Mouse (Mus musculus) neutrophil, adult 5-6 weeks (primary cell): ENCODE measurements around the gene Fcgr1. TPM values are rescaled to one million over a fixed set of nuclear protein-coding genes. Genes with fewer than 3 reads are reported as not detected.
"Not testable (repeated sequence)": the region's sequence is repeated elsewhere in the genome, so short reads cannot be mapped to it uniquely, and the experiment has no call there.

Experiments used
- ATAC-seq: fragments of 151-379, 151-347 bp; 2 replicates; pipeline ENCODE4 v1.8.0; 2017; ENCODE audit warnings: mild to moderate bottlenecking, moderate TSS enrichment; ENCODE audit not compliant: insufficient number of reproducible peaks, poor library complexity, low FRiP score, severe bottlenecking; ENCODE audit errors: extremely low read depth
- total RNA-seq: library from RNA; stranded (forward); fragments of 200-1000 nt; gene quantifications from 2 replicates; pipeline ENCODE4 v1.2.3, GENCODE M21; 2017

Gene Fcgr1
- total RNA-seq, 1 experiment from 2014 or later: 3.7 TPM

- ATAC-seq: 0 out of 2 replicates have a peak, but pooled peaks have one; percentile 16
Observed at GRCm38 (mm10) chr3:96328060-96328729, 34.4 kb upstream of the Fcgr1 start.

- no peak for ATAC-seq
Observed at GRCm38 (mm10) chr3:96327647-96328046, 33.9 kb upstream of the Fcgr1 start.

GRCm38 (mm10) chr3:96327131-96327530, 33.4 kb upstream of the Fcgr1 start:
- peak; percentile 44; the same call in 1 of the 2 replicates for ATAC-seq

GRCm38 (mm10) chr3:96323806-96324205, 30.0 kb upstream of the Fcgr1 start:
- ATAC-seq: not testable (repeated sequence)

GRCm38 (mm10) chr3:96322609-96323008, 28.8 kb upstream of the Fcgr1 start:
- no peak for ATAC-seq

- no peak for ATAC-seq
Observed at GRCm38 (mm10) chr3:96321891-96322290, 28.1 kb upstream of the Fcgr1 start.

GRCm38 (mm10) chr3:96320003-96320402, 26.2 kb upstream of the Fcgr1 start:
- not testable (repeated sequence) for ATAC-seq

GRCm38 (mm10) chr3:96312341-96313098, 18.8 kb upstream of the Fcgr1 start:
- ATAC-seq: no peak

- no peak for ATAC-seq
Observed at GRCm38 (mm10) chr3:96309441-96309840, 15.7 kb upstream of the Fcgr1 start.

- no peak for ATAC-seq
Observed at GRCm38 (mm10) chr3:96306506-96306905, 12.7 kb upstream of the Fcgr1 start.

GRCm38 (mm10) chr3:96302076-96302475, 8.3 kb upstream of the Fcgr1 start:
- no peak for ATAC-seq

- peak; percentile 33; the same call in 1 of the 2 replicates for ATAC-seq
Observed at GRCm38 (mm10) chr3:96300706-96301529, 7.1 kb upstream of the Fcgr1 start.

GRCm38 (mm10) chr3:96299562-96299961, 5.8 kb upstream of the Fcgr1 start:
- no peak for ATAC-seq

GRCm38 (mm10) chr3:96298360-96298759, 4.6 kb upstream of the Fcgr1 start:
- no peak for ATAC-seq

- ATAC-seq: no peak
Observed at GRCm38 (mm10) chr3:96293368-96293767, 401 bp downstream of the Fcgr1 start.

GRCm38 (mm10) chr3:96292641-96293040, 1.1 kb downstream of the Fcgr1 start:
- no peak for ATAC-seq

GRCm38 (mm10) chr3:96290727-96291126, 3.0 kb downstream of the Fcgr1 start:
- not testable (repeated sequence) for ATAC-seq

GRCm38 (mm10) chr3:96289201-96289600, 4.6 kb downstream of the Fcgr1 start:
- ATAC-seq: no peak

- ATAC-seq: not testable (repeated sequence)
Observed at GRCm38 (mm10) chr3:96287334-96287733, 6.4 kb downstream of the Fcgr1 start.
